Mouse (Mus musculus): ENCODE data around the gene Nr1h4. TPM values are rescaled to one million over a fixed set of nuclear protein-coding genes. Genes with fewer than 3 reads are reported as not detected.

Gene Nr1h4
- polyA plus RNA-seq, 1 experiment from 2014 or later, result 10.5 TPM

GRCm38 (mm10) chr10:89508567-89508966, 24.8 kb downstream of the Nr1h4 start:
- H3K27ac ChIP-seq (replicated peaks), result no peak overlapping the region
- no peak overlapping the region for H3K4me2 ChIP-seq (replicated peaks; ENCODE audit: low read depth)
- no peaks in the 10 kb centered on the region for H3K27me3 ChIP-seq (ENCODE audit: control insufficient read depth, insufficient read depth, low read length)
- no peaks in the 10 kb centered on the region for H3K9me3 ChIP-seq (ENCODE audit: control insufficient read depth, low read length)
- H3K9ac ChIP-seq (ENCODE audit: low read length), result no peak overlapping the region
- TF ChIP-seq EP300 (optimal IDR thresholded peaks at IDR 0.05) (no peak), CTCF (IDR thresholded peaks at IDR 0.05; ENCODE audit: low read depth) (no peak)
- DNase-seq (ENCODE audit: low spot score), result no peak
- H3K4me3 ChIP-seq (ENCODE audit: low read depth, low read length), result no peak overlapping the region
- H3K36me3 ChIP-seq (ENCODE audit: control insufficient read depth, insufficient read depth, low read length), result no peaks in the 10 kb centered on the region
- WGBS, result 83% methylated on average over 2 of the region's 2 CpGs
- ATAC-seq (ENCODE audit: low FRiP score, low TSS enrichment), result no peak
- H3K4me1 ChIP-seq (replicated peaks; ENCODE audit: control insufficient read depth, insufficient read depth), result no peaks in the 10 kb centered on the region

DNA sequence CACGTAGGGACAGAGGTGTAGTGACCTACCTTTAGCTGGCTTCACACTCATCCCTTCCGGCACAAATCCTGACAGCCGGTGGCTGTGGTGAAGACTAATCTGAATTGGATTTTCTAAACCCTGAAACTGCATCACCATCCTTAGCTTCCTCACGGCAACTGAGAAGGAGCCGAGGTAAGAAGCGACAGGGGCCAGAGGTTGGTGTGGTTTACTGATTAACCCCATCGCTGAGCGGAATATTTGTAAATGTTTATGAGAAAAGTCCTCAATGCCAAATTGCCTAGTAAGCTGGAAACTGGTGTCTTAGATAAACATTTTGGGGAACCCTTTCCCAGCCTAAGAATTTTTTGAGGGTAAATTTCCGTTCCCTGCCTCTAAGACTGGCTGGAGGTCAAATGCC, 26.9 kb downstream of the Nr1h4 start:
- Histone ChIP-seq H3K9ac (ENCODE audit: low read length) (0 out of 2 replicates have a peak overlapping the region, but pooled peaks have one; percentile 35), H3K27me3 (ENCODE audit: control insufficient read depth, insufficient read depth, low read length) (no peaks in the 10 kb centered on the region), H3K4me2 (replicated peaks; ENCODE audit: low read depth) (peak overlapping the region; percentile 34), H3K4me1 (replicated peaks; ENCODE audit: control insufficient read depth, insufficient read depth) (no peaks in the 10 kb centered on the region), H3K36me3 (ENCODE audit: control insufficient read depth, insufficient read depth, low read length) (no peaks in the 10 kb centered on the region), H3K4me3 (ENCODE audit: low read depth, low read length) (peak overlapping the region; percentile 15), H3K9me3 (ENCODE audit: control insufficient read depth, low read length) (no peaks in the 10 kb centered on the region), H3K27ac (replicated peaks) (peak overlapping the region; percentile 45; the same call in 1 of the 2 replicates)
- ATAC-seq (ENCODE audit: low FRiP score, low TSS enrichment), result no peak; the same call in 1 of the 2 replicates
- WGBS, result 30% methylated on average over 9 of the region's 9 CpGs
- no peak for TF ChIP-seq EP300 (optimal IDR thresholded peaks at IDR 0.05)
- TF ChIP-seq CTCF (IDR thresholded peaks at IDR 0.05; ENCODE audit: low read depth), result no peak
- DNase-seq (ENCODE audit: low spot score), result no peak

DNA sequence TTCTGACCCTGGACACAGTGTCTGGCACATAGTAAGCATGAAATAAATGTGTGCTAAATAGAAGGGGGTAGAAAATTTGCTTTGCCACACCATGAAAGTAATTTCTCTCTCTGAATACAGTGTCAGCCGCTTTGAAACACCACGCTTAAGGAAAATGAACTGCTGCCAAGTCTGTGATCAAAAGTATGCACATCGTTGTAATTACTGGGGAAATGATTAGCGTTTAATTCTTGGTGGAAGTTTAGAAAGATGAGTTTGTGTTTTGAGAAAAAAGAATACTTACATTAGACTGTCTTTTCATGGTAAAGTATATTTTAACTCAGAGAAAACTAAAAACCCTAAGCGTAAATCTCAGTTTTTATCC, 27.8 kb downstream of the Nr1h4 start:
- Histone ChIP-seq H3K4me2 (replicated peaks; ENCODE audit: low read depth) (no peak overlapping the region), H3K9me3 (ENCODE audit: control insufficient read depth, low read length) (no peaks in the 10 kb centered on the region), H3K27me3 (ENCODE audit: control insufficient read depth, insufficient read depth, low read length) (no peaks in the 10 kb centered on the region), H3K27ac (replicated peaks) (peak overlapping the region; percentile 72; the same call in 1 of the 2 replicates), H3K9ac (ENCODE audit: low read length) (no peak overlapping the region), H3K4me3 (ENCODE audit: low read depth, low read length) (no peak overlapping the region), H3K36me3 (ENCODE audit: control insufficient read depth, insufficient read depth, low read length) (no peaks in the 10 kb centered on the region), H3K4me1 (replicated peaks; ENCODE audit: control insufficient read depth, insufficient read depth) (no peaks in the 10 kb centered on the region)
- no peak for TF ChIP-seq CTCF (IDR thresholded peaks at IDR 0.05; ENCODE audit: low read depth)
- TF ChIP-seq EP300 (optimal IDR thresholded peaks at IDR 0.05), result no peak
- no peak for DNase-seq (ENCODE audit: low spot score)
- ATAC-seq (ENCODE audit: low FRiP score, low TSS enrichment), result no peak
- 44% methylated on average over 5 of the region's 5 CpGs for WGBS

DNA sequence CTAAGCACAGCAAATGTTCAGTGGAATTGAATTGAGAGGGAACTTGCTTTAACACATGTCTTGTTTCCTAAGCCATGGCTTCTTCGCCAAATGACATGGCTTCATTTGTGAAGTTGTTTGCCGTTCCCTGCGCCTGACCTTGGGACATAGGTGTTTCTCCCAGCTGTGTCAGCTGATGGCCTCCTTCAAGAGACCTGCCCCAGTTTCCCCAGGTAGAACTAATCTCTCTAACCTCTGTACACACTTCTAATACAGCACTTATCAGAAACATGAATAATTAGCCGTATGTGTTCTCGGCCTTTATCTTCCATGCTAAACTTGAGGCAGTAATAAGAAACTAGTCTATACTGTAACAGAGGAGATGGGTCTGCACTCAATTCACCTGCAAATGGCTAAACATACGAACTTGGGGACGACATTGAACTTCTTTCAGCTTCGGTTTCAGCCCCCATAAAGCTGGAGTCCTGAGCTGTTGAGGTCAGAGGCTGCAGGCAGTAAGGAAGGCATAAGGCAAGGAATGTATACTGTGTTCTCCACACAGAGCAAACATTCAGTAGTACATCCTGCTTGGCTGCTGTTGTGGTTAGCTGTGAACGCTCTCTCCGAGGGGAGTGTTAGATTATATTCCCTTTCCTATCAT, 28.3 kb downstream of the Nr1h4 start:
- DNase-seq (ENCODE audit: low spot score) (peak; percentile 60), ATAC-seq (ENCODE audit: low FRiP score, low TSS enrichment) (peak; percentile 95)
- H3K36me3 ChIP-seq (ENCODE audit: control insufficient read depth, insufficient read depth, low read length), result no peaks in the 10 kb centered on the region
- no peaks in the 10 kb centered on the region for H3K9me3 ChIP-seq (ENCODE audit: control insufficient read depth, low read length)
- TF ChIP-seq EP300 (optimal IDR thresholded peaks at IDR 0.05), result no peak
- TF ChIP-seq CTCF (IDR thresholded peaks at IDR 0.05; ENCODE audit: low read depth), result no peak
- WGBS, result 49% methylated on average over 10 of the region's 10 CpGs
- no peaks in the 10 kb centered on the region for H3K4me1 ChIP-seq (replicated peaks; ENCODE audit: control insufficient read depth, insufficient read depth)
- no peak overlapping the region for H3K9ac ChIP-seq (ENCODE audit: low read length)
- no peak overlapping the region for H3K4me3 ChIP-seq (ENCODE audit: low read depth, low read length)
- no peak overlapping the region for H3K4me2 ChIP-seq (replicated peaks; ENCODE audit: low read depth)
- H3K27me3 ChIP-seq (ENCODE audit: control insufficient read depth, insufficient read depth, low read length), result no peaks in the 10 kb centered on the region
- peak overlapping the region; percentile 72; the same call in 1 of the 2 replicates for H3K27ac ChIP-seq (replicated peaks)

DNA sequence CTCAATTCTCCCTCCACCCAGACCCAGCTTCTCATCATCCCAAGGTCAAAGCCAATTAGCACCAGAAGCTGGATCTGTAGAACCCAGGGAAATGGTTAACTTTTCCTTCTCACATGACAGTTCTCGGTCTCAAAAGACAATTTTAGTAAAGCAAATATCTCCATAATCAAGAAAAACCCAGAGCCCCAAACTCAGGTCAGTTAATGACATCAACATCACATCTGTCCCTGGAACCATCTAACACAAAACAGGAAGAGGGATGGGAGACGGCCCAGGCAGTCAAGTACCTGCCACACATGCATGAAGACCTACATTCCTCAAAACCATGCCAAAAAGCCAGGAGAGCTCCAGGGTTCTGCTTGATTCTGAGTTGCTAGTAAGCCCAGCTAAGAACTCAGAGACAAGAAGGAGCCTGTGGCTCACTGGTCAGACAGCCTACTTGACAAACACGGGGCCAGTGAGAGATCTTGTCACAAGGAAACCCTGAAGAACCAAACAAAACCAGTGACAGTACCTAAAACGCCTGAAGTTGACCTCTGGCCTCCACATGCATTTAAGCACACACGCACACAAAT, 30.3 kb downstream of the Nr1h4 start:
- Histone ChIP-seq H3K36me3 (ENCODE audit: control insufficient read depth, insufficient read depth, low read length) (no peaks in the 10 kb centered on the region), H3K27ac (replicated peaks) (no peak overlapping the region), H3K4me3 (ENCODE audit: low read depth, low read length) (no peak overlapping the region), H3K9ac (ENCODE audit: low read length) (no peak overlapping the region), H3K4me1 (replicated peaks; ENCODE audit: control insufficient read depth, insufficient read depth) (no peaks in the 10 kb centered on the region), H3K9me3 (ENCODE audit: control insufficient read depth, low read length) (no peaks in the 10 kb centered on the region), H3K4me2 (replicated peaks; ENCODE audit: low read depth) (no peak overlapping the region), H3K27me3 (ENCODE audit: control insufficient read depth, insufficient read depth, low read length) (no peaks in the 10 kb centered on the region)
- no peak for TF ChIP-seq EP300 (optimal IDR thresholded peaks at IDR 0.05)
- DNase-seq (ENCODE audit: low spot score), result no peak
- WGBS, result 60% methylated on average over 5 of the region's 5 CpGs
- no peak for ATAC-seq (ENCODE audit: low FRiP score, low TSS enrichment)

DNA sequence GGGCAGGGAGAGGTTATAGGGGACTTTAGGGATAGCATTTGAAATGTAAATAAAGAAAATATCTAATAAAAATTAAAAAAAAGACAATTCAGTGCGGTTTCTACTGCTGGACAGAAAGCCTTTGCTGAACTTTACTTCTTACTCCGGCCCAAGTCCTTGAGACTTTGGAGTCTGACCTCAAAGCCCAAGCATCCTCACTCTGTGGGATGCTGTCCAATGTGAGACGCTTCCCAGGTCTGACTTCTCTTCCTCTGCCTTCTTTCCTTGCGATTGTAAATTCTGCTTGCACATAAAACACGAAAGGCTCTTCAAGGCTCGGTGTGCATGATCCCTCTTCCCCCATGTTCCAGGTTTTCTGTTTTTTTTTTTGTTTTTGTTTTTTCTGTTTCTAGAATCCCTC, 31.5 kb downstream of the Nr1h4 start:
- DNase-seq (ENCODE audit: low spot score) (no peak), ATAC-seq (ENCODE audit: low FRiP score, low TSS enrichment) (no peak)
- no peaks in the 10 kb centered on the region for H3K36me3 ChIP-seq (ENCODE audit: control insufficient read depth, insufficient read depth, low read length)
- no peaks in the 10 kb centered on the region for H3K27me3 ChIP-seq (ENCODE audit: control insufficient read depth, insufficient read depth, low read length)
- H3K9me3 ChIP-seq (ENCODE audit: control insufficient read depth, low read length), result no peaks in the 10 kb centered on the region
- WGBS, result 82% methylated on average over 6 of the region's 6 CpGs
- no peak for TF ChIP-seq EP300 (optimal IDR thresholded peaks at IDR 0.05)
- TF ChIP-seq CTCF (IDR thresholded peaks at IDR 0.05; ENCODE audit: low read depth), result no peak
- H3K4me3 ChIP-seq (ENCODE audit: low read depth, low read length), result no peak overlapping the region
- no peaks in the 10 kb centered on the region for H3K4me1 ChIP-seq (replicated peaks; ENCODE audit: control insufficient read depth, insufficient read depth)
- no peak overlapping the region for H3K4me2 ChIP-seq (replicated peaks; ENCODE audit: low read depth)
- H3K27ac ChIP-seq (replicated peaks), result no peak overlapping the region
- H3K9ac ChIP-seq (ENCODE audit: low read length), result no peak overlapping the region

Measured in stomach, postnatal 0 days (tissue).